Mouse (Mus musculus) kidney, postnatal 0 days (tissue): ENCODE data around the gene Lamp1. TPM values are rescaled to one million over a fixed set of nuclear protein-coding genes. Genes with fewer than 3 reads are reported as not detected.

ENCODE experiments used
- ATAC-seq: fragments of 200-750 bp; cut with Nextera tagmentation; replicated peaks from 2 replicates; pipeline ENCODE4 v1.8.0; 2017; ENCODE audit warnings: low read depth, moderate number of reproducible peaks, moderate TSS enrichment, moderate library complexity; ENCODE audit not compliant: low FRiP score
- DNase-seq: peaks from one replicate; pipeline ENCODE4 v3.0.0-alpha.2; 2016; ENCODE audit warnings: low spot score
- H3K27ac ChIP-seq: fragments of 300-500 bp; sonication (generic); 2 replicates; pipeline ENCODE4 v1.5.1; 2014; ENCODE audit warnings: mild to moderate bottlenecking
- H3K27me3 ChIP-seq: fragments of 300-500 bp; sonication (generic); 2 replicates; pipeline ENCODE4 v1.6.1; 2014; ENCODE audit warnings: low read length, mixed read lengths; ENCODE audit not compliant: insufficient read depth
- H3K36me3 ChIP-seq: fragments of 300-500 bp; sonication (generic); 2 replicates; pipeline ENCODE4 v1.6.1; 2014; ENCODE audit warnings: low read length, mixed read lengths; ENCODE audit not compliant: insufficient read depth
- H3K4me1 ChIP-seq: fragments of 300-500 bp; sonication (generic); replicated peaks from 2 replicates; pipeline ENCODE4 v1.6.1; 2014; ENCODE audit warnings: antibody characterized with exemption, low read length, mixed read lengths; ENCODE audit not compliant: insufficient read depth
- H3K4me2 ChIP-seq: fragments of 300-500 bp; sonication (generic); 2 replicates; pipeline ENCODE4 v1.6.1; 2014; ENCODE audit warnings: mild to moderate bottlenecking, low read length, moderate library complexity, mixed read lengths
- H3K4me3 ChIP-seq: fragments of 300-500 bp; sonication (generic); replicated peaks from 2 replicates; pipeline ENCODE4 v1.5.1; 2014; ENCODE audit warnings: low read depth, low read length
- H3K9ac ChIP-seq: fragments of 300-500 bp; sonication (generic); 2 replicates; pipeline ENCODE4 v1.6.1; 2014; ENCODE audit warnings: low read depth, low read length
- H3K9me3 ChIP-seq: fragments of 300-500 bp; sonication (generic); replicated peaks from 2 replicates; pipeline ENCODE4 v1.6.1; 2016; ENCODE audit warnings: low read length, inconsistent platforms, mixed read lengths
- CTCF ChIP-seq: IDR thresholded peaks from 2 replicates; pipeline ENCODE4 v1.5.1; 2016; ENCODE audit warnings: antibody characterized with exemption, low read depth, mild to moderate bottlenecking, moderate library complexity
- WGBS: fragments of 180-500 bp; shearing (Covaris S2); extraction: QIAGEN DNeasy Blood & Tissue Kit; methylation state at CpG from one replicate; pipeline ENCODE4 v1.1.7; 2014; 5-methylcytosine and 5-hydroxymethylcytosine counted together
- polyA plus RNA-seq: library from polyadenylated mRNA; unstranded; fragments of >200 nt; fragmentation: Nextera tagmentation; extraction: Ambion mirVana; gene quantifications from 2 replicates; pipeline ENCODE4 v1.2.1, GENCODE M21; 2015

Lamp1 gene
- 447 and 473 TPM in 2 replicates for polyA plus RNA-seq

DNA sequence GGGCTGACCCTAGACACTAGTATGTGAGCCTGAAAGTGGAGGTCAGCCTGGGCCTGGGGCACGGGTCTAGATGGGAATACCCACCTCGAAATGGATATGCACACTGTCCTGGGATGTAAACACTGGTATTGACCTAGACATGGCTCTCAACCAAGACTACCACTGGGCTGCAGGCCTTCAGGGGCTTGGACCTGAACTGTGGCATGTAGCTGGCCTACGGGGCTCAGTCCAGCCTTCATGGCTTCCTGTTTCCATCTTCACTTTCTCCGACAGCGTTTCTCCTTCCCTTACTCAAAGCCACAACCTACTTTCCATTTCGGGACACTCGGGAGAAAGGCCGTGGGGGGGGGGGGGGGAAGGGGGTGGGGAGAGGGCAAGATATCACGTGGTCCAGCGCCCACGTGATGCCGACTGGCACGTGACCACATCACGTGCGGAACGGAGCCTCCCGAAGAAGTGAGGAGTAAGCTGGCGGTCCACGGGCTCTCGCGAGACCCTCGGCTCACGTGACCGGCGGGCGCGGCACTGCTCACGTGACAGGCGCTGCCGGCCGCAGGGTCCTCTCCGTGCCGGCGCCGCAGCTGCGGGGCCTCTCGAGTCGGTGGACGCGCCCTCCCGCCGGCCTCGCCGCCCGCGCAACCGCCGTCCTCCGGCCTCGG lies at the start of gene Lamp1:
Lamp1 (plus strand) TSS at position 444 of the 659 bp plus-strand sequence.
- Histone ChIP-seq H3K4me1 (peaks cover 5% of the 10 kb centered on the region), H3K9ac (peak within 1 kb of the TSS; percentile 99), H3K27me3 (no peaks in the 10 kb centered on the region), H3K9me3 (no peaks in the 10 kb centered on the region), H3K27ac (peak within 1 kb of the TSS; percentile 90), H3K4me3 (peak within 1 kb of the TSS; percentile 98), H3K36me3 (no peaks in the 10 kb centered on the region), H3K4me2 (peak within 1 kb of the TSS; percentile 95)
- WGBS, result under 1% methylated on average over 40 of the region's 50 CpGs
- DNase-seq, result peak; percentile 98
- ATAC-seq, result peak; percentile 94
- TF ChIP-seq CTCF, result no peak

DNA sequence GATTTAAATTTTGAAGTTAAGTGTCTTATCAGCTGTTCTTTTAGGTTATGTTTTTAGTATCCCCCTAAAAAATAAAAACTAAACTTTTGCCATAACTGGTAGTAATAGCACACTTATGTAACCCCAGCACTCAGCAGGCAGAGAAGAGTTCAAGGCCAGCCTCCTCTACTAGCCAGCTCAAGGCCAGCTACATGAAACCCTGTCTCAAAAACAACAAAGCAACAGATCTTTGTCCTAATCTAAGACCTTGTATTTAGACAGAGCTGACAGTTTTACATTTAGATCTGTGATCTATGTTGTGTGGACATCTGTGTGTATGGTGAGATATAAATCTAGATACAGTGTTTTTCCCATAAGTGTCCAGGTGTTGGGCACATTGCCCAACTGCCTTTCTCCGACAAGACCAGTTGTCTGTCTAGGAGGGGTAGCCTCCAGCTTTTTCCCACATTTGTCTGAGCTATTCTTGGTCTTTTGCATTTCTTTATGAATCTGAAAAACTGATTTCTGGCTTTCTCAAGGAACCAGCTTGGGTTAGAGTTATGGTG lies 49.5 kb upstream of the Lamp1 start:
- TF ChIP-seq CTCF, result no peak
- no peaks in the 10 kb centered on the region for H3K27me3 ChIP-seq
- H3K9ac ChIP-seq, result no peak overlapping the region
- H3K9me3 ChIP-seq, result no peaks in the 10 kb centered on the region
- H3K27ac ChIP-seq, result no peak overlapping the region
- H3K36me3 ChIP-seq, result 0 out of 2 replicates have a peak, but pooled peaks cover 3% of the 10 kb centered on the region
- 0 out of 2 replicates have a peak, but pooled peaks cover 3% of the 10 kb centered on the region for H3K4me1 ChIP-seq
- no peak for ATAC-seq
- WGBS, result 32% methylated on average over 1 of the region's 1 CpGs
- no peak overlapping the region for H3K4me2 ChIP-seq
- no peak overlapping the region for H3K4me3 ChIP-seq
- DNase-seq, result no peak

DNA sequence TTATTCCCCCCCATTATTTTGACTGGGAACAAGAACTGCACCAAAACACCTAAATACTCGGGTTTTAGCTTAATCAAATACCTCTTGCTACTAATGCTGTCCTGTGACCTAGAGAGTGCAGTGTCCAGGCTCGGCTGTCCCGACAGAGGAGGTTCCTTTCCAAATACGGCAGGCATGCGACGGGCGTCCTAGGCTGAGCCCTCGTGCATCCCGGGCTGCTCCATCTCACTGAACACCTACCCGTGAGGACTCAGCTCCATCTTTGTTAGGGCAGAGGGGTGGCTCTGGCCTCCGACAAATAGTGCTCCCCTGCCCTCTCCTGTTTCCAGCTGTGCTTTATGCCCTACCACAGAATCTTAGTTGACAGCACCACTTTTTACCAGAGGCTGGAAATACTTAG lies 47.0 kb upstream of the Lamp1 start:
- TF ChIP-seq CTCF, result no peak
- Histone ChIP-seq H3K36me3 (0 out of 2 replicates have a peak, but pooled peaks cover 3% of the 10 kb centered on the region), H3K4me1 (0 out of 2 replicates have a peak, but pooled peaks cover 3% of the 10 kb centered on the region), H3K4me3 (no peak overlapping the region), H3K4me2 (no peak overlapping the region), H3K27ac (no peak overlapping the region), H3K9ac (no peak overlapping the region), H3K27me3 (no peaks in the 10 kb centered on the region), H3K9me3 (no peaks in the 10 kb centered on the region)
- 89% methylated on average over 11 of the region's 11 CpGs for WGBS
- no peak for ATAC-seq
- no peak for DNase-seq

DNA sequence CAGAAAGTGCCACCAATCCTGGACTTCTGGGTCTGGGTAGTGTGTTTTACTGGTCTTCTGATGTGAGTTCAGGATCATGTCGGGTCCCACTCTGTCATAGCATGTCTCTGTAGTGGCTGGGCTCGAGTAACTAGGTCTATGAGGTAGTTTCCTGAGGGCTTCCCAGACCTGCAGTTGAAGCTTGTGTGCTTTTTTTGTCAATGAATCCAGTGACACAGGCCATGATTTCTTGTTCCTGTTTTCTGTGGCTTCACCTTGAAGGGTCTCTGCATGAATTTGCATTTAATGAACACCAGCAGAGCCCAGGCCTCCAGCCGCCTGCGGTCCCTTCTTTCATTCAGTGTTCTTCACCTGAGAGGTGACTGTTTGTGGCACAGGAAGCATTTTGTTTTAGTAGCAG lies 45.7 kb upstream of the Lamp1 start:
- 94% methylated on average over 4 of the region's 4 CpGs for WGBS
- Histone ChIP-seq H3K27ac (no peak overlapping the region), H3K36me3 (0 out of 2 replicates have a peak, but pooled peaks cover 3% of the 10 kb centered on the region), H3K4me1 (0 out of 2 replicates have a peak, but pooled peaks cover 2% of the 10 kb centered on the region), H3K4me3 (no peak overlapping the region), H3K9me3 (no peaks in the 10 kb centered on the region), H3K4me2 (no peak overlapping the region), H3K9ac (no peak overlapping the region), H3K27me3 (no peaks in the 10 kb centered on the region)
- DNase-seq, result no peak
- no peak for ATAC-seq
- TF ChIP-seq CTCF, result no peak

DNA sequence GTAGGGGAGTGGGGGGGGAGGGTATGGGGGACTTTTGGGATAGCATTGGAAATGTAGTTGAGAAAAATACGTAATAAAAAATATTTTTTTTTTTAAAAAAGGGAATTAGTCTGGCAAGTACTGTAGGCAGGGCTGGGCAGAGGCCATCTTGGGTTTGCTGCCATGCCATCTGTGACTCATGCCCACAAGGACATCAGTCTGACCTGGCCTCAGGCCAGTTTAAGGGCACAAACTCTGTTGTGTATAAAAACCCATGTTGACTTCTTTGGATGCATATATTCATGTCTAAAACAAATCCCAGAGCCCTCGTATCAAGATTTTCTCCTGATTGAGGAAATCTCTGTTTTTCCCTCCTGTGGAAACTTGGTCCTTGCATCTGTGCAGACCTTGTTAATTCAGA lies 41.9 kb upstream of the Lamp1 start:
- no peak overlapping the region for H3K27ac ChIP-seq
- WGBS, result 87% methylated on average over 2 of the region's 2 CpGs
- no peak for TF ChIP-seq CTCF
- no peaks in the 10 kb centered on the region for H3K27me3 ChIP-seq
- no peaks in the 10 kb centered on the region for H3K4me1 ChIP-seq
- no peak overlapping the region for H3K4me2 ChIP-seq
- H3K4me3 ChIP-seq, result no peak overlapping the region
- no peak overlapping the region for H3K9ac ChIP-seq
- no peaks in the 10 kb centered on the region for H3K9me3 ChIP-seq
- DNase-seq (no peak), ATAC-seq (no peak)
- peaks cover 16% of the 10 kb centered on the region; the same call in 1 of the 2 replicates for H3K36me3 ChIP-seq

DNA sequence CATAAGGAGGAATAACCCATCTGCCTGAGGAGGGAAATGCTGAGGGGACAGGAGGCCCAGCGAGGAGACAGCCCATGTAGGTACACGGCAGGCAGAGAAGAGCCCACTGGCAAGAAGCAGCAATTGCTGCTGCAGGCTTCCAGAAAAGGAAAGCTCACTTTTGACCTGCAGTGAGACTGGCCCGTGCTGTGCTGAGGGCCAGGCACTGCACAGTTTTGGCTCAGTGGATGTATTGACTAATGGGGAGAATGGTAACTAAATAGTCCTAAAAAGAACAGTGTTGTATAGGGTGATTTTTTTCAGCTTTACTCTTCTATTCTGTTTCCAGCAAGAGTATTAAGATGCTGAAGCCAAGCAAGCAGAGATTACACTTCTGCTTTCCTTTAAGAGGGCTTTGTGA lies 40.4 kb upstream of the Lamp1 start:
- 90% methylated on average over 3 of the region's 3 CpGs for WGBS
- H3K27me3 ChIP-seq, result no peaks in the 10 kb centered on the region
- no peak overlapping the region for H3K4me2 ChIP-seq
- DNase-seq (no peak), ATAC-seq (no peak)
- H3K27ac ChIP-seq, result no peak overlapping the region
- H3K9me3 ChIP-seq, result no peaks in the 10 kb centered on the region
- H3K4me3 ChIP-seq, result no peak overlapping the region
- no peaks in the 10 kb centered on the region for H3K4me1 ChIP-seq
- TF ChIP-seq CTCF, result no peak
- no peak overlapping the region for H3K9ac ChIP-seq
- H3K36me3 ChIP-seq, result peaks cover 21% of the 10 kb centered on the region; the same call in 1 of the 2 replicates
